Mouse (Mus musculus) kidney, adult 2 months (tissue): Measurements from ENCODE around the gene Msmp. TPM values are rescaled to one million over a fixed set of nuclear protein-coding genes. Genes with fewer than 3 reads are reported as not detected.
A peak's percentile ranks its signal among the peaks of the same experiment; 100 is the strongest.

Experiments used
- DNase-seq: peaks from one replicate; pipeline ENCODE4 v3.0.0; 2021
- H3K27ac ChIP-seq: fragments of 200-500 bp; 2 replicates; pipeline ENCODE4 v1.5.1; 2012; ENCODE audit warnings: low read depth, low read length, control low read depth, inconsistent platforms; ENCODE audit not compliant: insufficient read depth
- H3K27me3 ChIP-seq: fragments of 200-500 bp; replicated peaks from 2 replicates; pipeline ENCODE4 v1.6.1; 2012; ENCODE audit warnings: mild to moderate bottlenecking, moderate library complexity, low read length, inconsistent platforms; ENCODE audit not compliant: control insufficient read depth, insufficient read depth
- H3K36me3 ChIP-seq: fragments of 200-500 bp; 2 replicates; pipeline ENCODE4 v1.6.1; 2012; ENCODE audit warnings: mild to moderate bottlenecking, moderate library complexity, low read length, inconsistent platforms; ENCODE audit not compliant: control insufficient read depth, insufficient read depth
- H3K4me1 ChIP-seq: fragments of 200-500 bp; 2 replicates; pipeline ENCODE4 v1.6.1; 2011; ENCODE audit warnings: low read length; ENCODE audit not compliant: control insufficient read depth, insufficient read depth
- H3K4me3 ChIP-seq: fragments of 200-500 bp; 2 replicates; pipeline ENCODE4 v1.5.1; 2011; ENCODE audit warnings: mild to moderate bottlenecking, low read depth, low read length, control low read depth; ENCODE audit not compliant: insufficient read depth
- CTCF ChIP-seq: fragments of 200-500 bp; conservative IDR thresholded peaks from 2 replicates; pipeline ENCODE4 v1.5.1; 2011; ENCODE audit warnings: low read depth, mild to moderate bottlenecking, control low read depth, low read length, moderate library complexity, mixed read lengths; ENCODE audit not compliant: insufficient read depth, insufficient read length
- POLR2A ChIP-seq: fragments of 200-500 bp; IDR thresholded peaks from one replicate; pipeline ENCODE4 v1.6.1; 2011; ENCODE audit warnings: low read depth, low read length, control low read depth
- WGBS: fragments of 180-500 bp; shearing (Covaris S2); methylation state at CpG from one replicate; pipeline ENCODE4 v1.1.7; 2018; 5-methylcytosine and 5-hydroxymethylcytosine counted together
- polyA plus RNA-seq: library from polyadenylated mRNA; depleted of rRNA; stranded (reverse); fragments of >200 nt; gene quantifications from 2 replicates; pipeline ENCODE4 v1.2.3, GENCODE M21; 2012; rRNA removed

Gene Msmp
- 2.9 and 4.7 TPM in 2 replicates for polyA plus RNA-seq

GRCm38 (mm10) chr4:43584444-43585416, at the start of gene Msmp:
Gene Msmp, minus strand, starts transcription at chr4:43584494.
- H3K4me1 ChIP-seq, result peaks cover 22% of the 10 kb centered on the region
- peak; percentile 79 for DNase-seq
- H3K36me3 ChIP-seq, result 0 out of 2 replicates have a peak, but pooled peaks cover 1% of the 10 kb centered on the region
- H3K27ac ChIP-seq, result peak within 1 kb of the TSS; percentile 27; the same call in 1 of the 2 replicates
- no peaks in the 10 kb centered on the region for H3K27me3 ChIP-seq
- WGBS, result 51% methylated on average over 12 of the region's 12 CpGs
- H3K4me3 ChIP-seq, result no peak within 1 kb of the TSS
- TF ChIP-seq POLR2A (no peak), CTCF (no peak)

- no peak for DNase-seq
- 91% methylated on average over 2 of the region's 2 CpGs for WGBS
- Histone ChIP-seq H3K27me3 (no peaks in the 10 kb centered on the region), H3K36me3 (no peaks in the 10 kb centered on the region), H3K4me1 (peaks cover 6% of the 10 kb centered on the region; the same call in 1 of the 2 replicates), H3K27ac (no peak overlapping the region), H3K4me3 (no peak overlapping the region)
- no peak for TF ChIP-seq CTCF
- TF ChIP-seq POLR2A, result no peak
Measured at GRCm38 (mm10) chr4:43633736-43634135, 49.4 kb upstream of the Msmp start.

DNA sequence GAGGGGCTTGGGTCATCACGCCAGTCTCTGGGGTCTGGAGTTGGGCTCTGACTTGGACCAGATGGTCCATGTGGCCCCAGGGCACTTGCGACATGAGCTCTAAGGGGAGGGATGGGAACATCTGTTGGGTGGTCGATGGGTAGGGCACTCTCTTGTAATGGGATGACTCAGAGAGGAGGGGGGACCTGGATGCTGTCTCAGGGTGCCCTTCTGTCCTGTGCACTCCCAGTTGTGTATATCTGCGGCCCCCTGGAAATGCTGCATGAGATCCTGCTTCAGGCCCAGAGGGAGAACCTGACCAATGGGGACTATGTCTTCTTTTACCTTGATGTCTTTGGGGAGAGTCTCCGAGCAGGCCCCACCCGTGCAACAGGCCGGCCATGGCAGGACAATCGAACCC, 49.0 kb upstream of the Msmp start:
- Histone ChIP-seq H3K27me3 (no peaks in the 10 kb centered on the region), H3K36me3 (no peaks in the 10 kb centered on the region), H3K27ac (no peak overlapping the region), H3K4me3 (no peak overlapping the region), H3K4me1 (peaks cover 6% of the 10 kb centered on the region; the same call in 1 of the 2 replicates)
- WGBS, result 90% methylated on average over 8 of the region's 8 CpGs
- no peak for DNase-seq
- TF ChIP-seq POLR2A, result no peak
- no peak for TF ChIP-seq CTCF

GRCm38 (mm10) chr4:43631956-43632920, 47.9 kb upstream of the Msmp start:
- Histone ChIP-seq H3K27ac (no peak overlapping the region), H3K4me1 (no peaks in the 10 kb centered on the region; the same call in 1 of the 2 replicates), H3K4me3 (peak overlapping the region; percentile 59), H3K27me3 (no peaks in the 10 kb centered on the region), H3K36me3 (no peaks in the 10 kb centered on the region)
- DNase-seq, result peak; percentile 16
- WGBS, result 67% methylated on average over 42 of the region's 42 CpGs
- no peak for TF ChIP-seq CTCF
- TF ChIP-seq POLR2A, result no peak

DNA sequence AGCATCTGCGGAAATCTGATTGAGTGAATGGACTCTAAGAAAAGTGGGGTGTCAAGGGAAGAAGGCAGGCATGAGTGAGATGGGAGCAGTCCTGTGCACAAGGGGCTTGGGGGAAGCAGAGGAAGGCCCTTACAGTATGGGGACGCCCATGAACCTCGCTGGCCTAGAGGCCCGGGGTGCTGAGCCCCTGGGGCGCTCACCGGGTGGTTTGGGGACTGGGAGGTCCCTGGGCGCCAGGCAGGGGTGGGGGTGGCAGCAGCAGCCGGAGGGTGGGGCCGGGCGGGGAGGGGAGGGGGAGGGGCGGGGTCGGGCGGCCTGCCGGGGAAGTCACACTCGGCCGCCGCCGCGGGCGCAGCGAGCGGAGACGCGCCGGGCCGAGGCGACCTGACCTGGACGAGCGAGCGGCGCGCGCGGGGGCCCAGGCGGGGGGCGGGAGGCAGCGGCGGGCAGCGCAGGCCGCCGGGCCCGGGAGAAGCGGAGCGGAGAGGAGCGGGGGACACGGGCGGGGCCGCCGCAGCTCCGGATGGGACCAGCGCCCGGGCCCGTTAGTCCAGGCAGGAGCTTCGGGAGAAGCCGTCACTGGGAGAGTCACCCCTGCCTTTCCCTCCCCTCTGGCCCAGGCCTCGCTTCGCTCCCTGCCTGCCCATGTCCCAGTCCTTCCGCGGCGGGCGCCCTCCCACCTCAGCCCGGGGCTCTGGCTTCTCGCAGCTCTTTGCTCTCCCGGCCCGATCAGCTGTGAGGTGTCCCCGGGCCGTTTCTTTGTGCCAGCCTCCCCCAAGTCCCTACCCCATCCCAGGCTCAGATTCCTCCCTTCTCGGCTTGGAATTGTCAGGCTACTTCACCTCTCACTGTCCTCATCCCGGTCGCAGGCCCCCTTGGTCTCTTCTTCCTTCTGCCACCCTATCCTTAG, 47.0 kb upstream of the Msmp start, which contains the start of gene Npr2:
Gene Npr2, plus strand, starts transcription at position 890 of the 910 bp plus-strand sequence.
- WGBS, result 4% methylated on average over 63 of the region's 70 CpGs
- TF ChIP-seq POLR2A (no peak), CTCF (no peak)
- Histone ChIP-seq H3K4me3 (peak within 1 kb of the TSS; percentile 59), H3K36me3 (no peaks in the 10 kb centered on the region), H3K27me3 (no peaks in the 10 kb centered on the region), H3K27ac (no peak within 1 kb of the TSS; the same call in 1 of the 2 replicates), H3K4me1 (no peaks in the 10 kb centered on the region; the same call in 1 of the 2 replicates)
- peak; percentile 58 for DNase-seq

DNA sequence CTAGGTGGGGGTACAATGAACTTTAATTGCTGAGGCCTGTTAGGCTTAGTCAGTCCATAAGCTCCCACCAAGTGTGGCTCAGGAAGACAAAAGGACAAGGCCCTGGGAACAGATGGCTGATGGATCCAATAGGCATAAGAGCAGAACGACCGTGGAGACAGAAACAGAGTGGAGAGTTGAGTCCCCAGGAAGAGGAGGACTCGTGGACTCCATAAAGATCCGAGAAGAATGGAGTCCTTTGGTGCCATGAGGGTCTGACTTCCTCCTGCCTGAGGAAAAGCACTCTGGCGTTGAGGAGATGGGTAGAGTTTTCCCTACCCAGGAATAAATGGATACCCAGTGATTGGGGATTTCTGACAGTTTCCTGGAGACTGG, 46.4 kb upstream of the Msmp start:
- Histone ChIP-seq H3K4me3 (no peak overlapping the region), H3K27me3 (no peaks in the 10 kb centered on the region), H3K4me1 (no peaks in the 10 kb centered on the region; the same call in 1 of the 2 replicates), H3K27ac (no peak overlapping the region), H3K36me3 (no peaks in the 10 kb centered on the region)
- TF ChIP-seq CTCF (no peak), POLR2A (no peak)
- 46% methylated on average over 5 of the region's 5 CpGs for WGBS
- no peak for DNase-seq
